7 mouse cellular contexts compared by ENCODE assay signal in the genomic region with DNA sequence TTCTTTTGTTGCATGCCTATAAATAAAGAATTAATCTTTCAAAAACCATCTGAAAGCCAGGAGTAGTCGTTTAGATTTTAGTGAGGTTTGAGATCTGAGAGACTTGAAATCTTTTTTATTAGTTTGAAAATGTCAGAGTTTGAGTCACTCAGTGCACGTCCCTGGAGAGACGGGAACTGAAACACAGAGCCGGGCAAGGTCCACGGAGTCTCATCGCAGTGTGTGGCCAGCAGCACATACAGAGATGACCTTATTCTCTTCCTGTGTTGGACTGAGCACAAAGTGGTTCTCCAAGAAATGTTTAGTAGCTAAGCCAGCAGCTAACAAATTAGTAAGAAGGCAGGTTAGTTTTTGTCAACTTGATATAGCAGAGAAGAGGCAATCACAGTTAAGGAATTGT.
"Had no signal": no experiment of that assay in that cellular context is flagged by ENCODE, and none has a peak within 500 bp of the region (broad histone marks: within the 10 kb centered on the region; RNA-seq: fewer than 3 reads in every experiment).

No protein-coding gene starts in this region.

- DNase-seq: layer of hippocampus, adult 9-11 months; left cerebral cortex, postnatal 4 days; lung, embryonic 14.5 days; lung, postnatal 10 days; lung, postnatal 4 days; midbrain, embryonic 14.5 days; thymus, postnatal 4 days had no signal
